Mouse (Mus musculus) embryonic stem cell, embryonic (primary cell): ENCODE measurements at regions not wholly inside any gene's neighbourhood (a gene's known extent, or its start where the extent isn't known, plus 50 kb on each side); places are given as distances from the start of the nearest gene placed in this dataset.

Experiments
- CTCF ChIA-PET, 4 experiments: fragments of 300-600 bp in 2 of 4; fragments of 350-600 bp in 2 of 4; sonication (Branson Sonifier 250); formaldehyde crosslinking; loops; one replicate each; lab custom pipeline; 2022; ENCODE audit warnings: inconsistent platforms in 2 of 4; lab: Charles Lee
- POLR2A ChIA-PET, 4 experiments: fragments of 300-600 bp in 2 of 4; fragments of 350-600 bp in 2 of 4; sonication (Branson Sonifier 250); formaldehyde crosslinking; loops; one replicate each; lab custom pipeline; 2022; ENCODE audit warnings: antibody characterized with exemption in 4 of 4, inconsistent platforms in 1 of 4; lab: Charles Lee

DNA sequence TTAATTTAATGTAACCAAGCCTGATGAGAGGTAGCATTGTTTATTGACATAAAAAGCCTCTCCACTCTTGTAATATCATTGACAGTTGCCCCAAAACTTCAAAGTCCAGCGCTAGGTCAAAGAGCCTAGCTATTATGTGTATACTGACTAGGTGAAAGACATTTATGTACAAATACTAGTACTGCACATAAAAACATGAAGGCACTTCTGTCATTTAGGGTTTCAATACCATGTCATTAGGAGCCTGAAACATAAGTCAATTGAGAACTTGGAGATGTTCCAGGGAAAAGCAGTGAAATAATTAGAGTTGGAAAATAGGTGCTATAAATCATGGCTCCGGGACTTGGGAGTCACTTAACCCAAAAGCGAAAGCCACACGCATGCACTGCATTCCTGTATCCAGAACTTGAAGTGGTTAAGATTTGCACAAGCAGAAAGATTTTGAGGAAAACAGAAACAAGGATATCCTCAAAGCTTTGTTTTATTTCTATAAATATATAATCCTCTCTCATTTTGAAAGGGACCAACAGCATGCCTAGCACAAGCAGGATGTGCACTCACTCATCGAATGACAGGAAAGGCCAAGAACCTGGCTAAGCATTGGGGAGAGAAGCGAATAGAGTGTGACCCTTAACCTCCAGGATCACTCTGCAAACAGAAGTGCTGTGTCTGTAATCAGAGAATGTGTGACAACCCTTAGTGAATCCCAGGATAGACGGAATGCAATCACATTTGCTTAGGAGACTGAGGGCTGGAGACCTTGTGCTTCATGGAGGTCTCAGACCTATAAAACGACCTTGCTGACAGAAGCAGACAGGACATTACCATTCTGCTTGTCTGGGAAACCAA, 176.3 kb upstream of the Crim1 start:
- CTCF ChIA-PET: no interaction called here
- POLR2A ChIA-PET: no interaction called here

DNA sequence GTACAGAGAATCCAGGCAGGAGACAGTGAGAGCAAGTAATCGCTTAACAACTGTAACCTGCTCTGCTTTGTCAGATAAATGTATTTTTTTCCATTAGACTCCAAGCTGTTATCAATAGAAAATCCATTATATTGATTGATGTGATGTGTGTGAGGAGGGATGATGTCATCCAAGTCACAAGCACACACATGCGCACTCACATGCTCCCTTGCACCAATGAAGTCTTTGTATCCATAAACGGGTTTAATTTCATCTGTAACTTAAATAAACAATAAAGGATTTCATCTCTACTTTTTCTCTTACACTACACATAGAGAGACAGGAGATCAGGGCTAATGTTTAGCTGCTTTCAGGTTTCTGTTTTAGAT, 175.7 kb upstream of the Crim1 start:
- ChIA-PET POLR2A (no interaction called here), CTCF (no interaction called here)

DNA sequence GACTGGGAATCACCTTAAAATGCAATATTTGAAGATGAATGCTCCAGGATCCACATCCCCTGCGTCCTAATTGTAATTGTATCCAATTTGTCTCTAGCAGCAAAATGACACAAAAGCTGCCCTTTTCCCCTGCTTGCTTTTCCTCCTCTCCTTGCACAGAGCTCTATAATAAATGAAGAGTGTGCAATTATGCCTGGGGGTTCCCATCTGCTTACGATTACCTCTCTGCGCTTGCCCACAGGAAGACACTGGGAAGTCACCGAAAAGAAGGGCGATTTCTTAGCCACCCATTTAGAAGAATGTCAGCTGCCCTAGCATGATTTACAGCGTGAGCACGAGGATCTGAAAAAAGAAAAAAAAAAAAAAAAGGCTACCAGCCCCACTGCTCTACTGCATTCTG, 174.8 kb upstream of the Crim1 start:
- ChIA-PET CTCF (interaction anchor here in 1 of 4 experiments (0.6 kb wide), 1 partner anchor 27 kb away, joined by 3 read pairs; no protein-coding TSS in a partner anchor), POLR2A (no interaction called here)

DNA sequence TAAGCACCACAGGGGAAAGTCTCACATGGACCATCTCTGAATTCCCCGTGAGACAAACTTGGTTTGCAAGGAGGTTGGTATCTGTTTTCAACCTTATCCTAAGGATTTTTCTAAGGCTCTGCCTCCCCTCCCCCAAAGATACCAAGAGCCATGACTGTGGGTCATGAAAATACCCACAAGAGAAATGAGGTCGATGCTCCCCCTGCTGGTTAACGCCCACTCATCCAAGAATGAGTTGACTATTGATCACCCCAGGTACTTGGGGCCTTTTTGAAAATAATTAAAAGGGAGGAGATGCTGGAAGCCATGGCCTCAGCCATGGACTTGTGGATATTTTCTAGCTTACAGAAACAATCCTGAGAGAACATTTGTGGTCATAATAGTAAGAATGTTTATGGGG, 164.4 kb upstream of the Crim1 start:
- POLR2A ChIA-PET: no interaction called here
- CTCF ChIA-PET: interaction anchor here in 1 of 4 experiments (0.6 kb wide), 1 partner anchor 777 kb away, joined by 3 read pairs; no protein-coding TSS in a partner anchor

DNA sequence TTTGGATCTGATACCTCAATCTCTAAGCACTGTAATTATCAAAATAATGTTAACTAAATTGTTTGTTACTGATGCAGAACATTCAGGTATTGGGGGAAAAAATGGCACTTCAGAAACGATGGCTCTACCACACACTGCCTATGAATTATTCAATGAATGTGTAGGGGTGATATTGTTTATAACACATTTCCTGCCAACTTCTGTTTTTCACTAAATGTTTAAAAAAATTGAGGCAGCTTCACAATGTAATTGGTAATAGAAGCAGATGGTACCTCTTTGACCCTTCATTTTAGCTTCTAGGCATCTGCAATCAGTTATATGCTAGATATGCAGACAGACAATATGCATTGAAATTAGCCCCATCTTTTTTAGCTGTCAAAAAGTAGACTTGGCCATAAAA, 159.7 kb upstream of the Crim1 start:
- POLR2A ChIA-PET: no interaction called here
- CTCF ChIA-PET: no interaction called here

DNA sequence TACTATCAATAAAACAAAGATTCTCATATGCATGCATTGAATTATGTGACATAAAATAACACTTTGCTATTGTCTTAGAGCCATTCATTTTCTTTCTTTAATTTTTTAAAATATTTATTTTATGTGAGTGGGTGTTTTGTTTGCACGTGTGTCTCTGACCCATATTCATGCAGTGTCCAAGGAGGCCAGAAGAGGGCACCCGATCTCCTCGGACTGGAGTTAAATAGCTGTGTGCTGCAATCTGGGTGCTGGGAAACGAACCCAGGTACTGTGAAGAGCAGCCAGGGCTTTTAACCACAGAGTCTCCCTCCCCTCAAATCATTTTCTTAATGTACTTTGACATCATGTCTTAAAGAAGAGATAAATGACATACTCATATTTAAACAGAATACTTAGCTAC, 158.8 kb upstream of the Crim1 start:
- POLR2A ChIA-PET: no interaction called here
- CTCF ChIA-PET: interaction anchor here (0.5 to 1.3 kb wide), 13 partner anchors 8 to 615 kb away, joined by 3 to 8 read pairs (median 4); no protein-coding TSS in a partner anchor

DNA sequence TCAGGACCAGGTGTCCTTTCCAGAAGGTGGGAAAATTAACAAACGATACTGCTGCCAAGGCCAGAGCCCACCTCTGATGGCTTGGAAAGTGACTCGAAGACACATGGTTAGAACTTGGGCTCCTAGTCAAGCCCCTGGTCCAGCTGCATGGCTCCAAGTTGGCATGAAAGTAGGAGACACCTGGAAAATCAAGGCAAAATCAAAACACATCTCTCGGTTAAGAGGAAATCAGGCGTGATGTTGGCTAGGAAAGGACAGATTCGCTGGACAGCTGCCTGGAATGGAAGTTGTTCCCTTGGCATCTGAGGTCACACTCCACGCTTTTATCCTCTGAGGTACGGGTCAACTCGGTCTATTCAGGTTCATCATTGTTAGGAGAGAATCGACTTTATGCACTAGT, 150.3 kb upstream of the Crim1 start:
- POLR2A ChIA-PET: no interaction called here
- CTCF ChIA-PET: interaction anchor here in 1 of 4 experiments (0.5 kb wide), 1 partner anchor 556 kb away, joined by 3 read pairs; no protein-coding TSS in a partner anchor

DNA sequence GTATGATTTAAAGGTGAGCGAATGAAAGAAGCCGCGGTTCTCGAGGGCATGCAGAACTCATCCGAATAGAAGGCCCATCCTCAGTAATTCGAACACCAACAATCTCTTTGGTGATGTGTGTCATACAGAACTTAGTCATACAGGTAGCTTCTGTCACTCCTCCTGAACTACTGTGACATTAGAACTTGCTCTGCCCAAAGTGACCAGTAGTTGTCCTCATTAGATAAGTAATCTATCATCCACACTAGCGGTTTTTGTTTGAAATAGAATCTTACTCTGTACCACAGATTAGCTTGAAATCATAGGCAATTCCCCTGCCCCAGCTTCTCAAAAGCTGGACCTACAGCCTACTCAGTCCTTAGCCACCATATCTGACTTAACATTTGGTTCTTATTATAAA, 149.8 kb upstream of the Crim1 start:
- CTCF ChIA-PET: interaction anchor here in 2 of 4 experiments (0.5 to 0.6 kb wide), 2 partner anchors 113 to 555 kb away, joined by 3 read pairs; no protein-coding TSS in a partner anchor
- POLR2A ChIA-PET: no interaction called here

DNA sequence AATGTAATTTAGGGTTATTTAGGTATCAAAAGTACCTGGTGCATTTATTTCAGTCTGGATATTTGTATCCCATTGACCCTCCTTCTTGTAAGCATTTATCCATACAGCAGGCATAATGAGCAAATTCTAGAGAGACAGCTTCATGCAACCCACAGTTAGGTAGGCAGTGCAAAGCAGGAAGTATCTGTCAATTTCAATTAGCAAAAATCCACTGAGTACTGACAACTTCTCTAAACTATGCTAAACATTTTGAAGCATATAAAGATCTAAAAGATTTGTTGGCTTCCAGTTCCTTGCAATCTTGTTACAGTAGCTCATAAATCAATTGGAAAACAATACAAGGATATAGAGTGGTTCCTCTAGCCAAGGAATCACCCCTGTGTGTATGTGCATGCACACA, 124.2 kb upstream of the Crim1 start:
- ChIA-PET CTCF (no interaction called here), POLR2A (interaction anchor here in 2 of 4 experiments (0.6 to 0.7 kb wide), 2 partner anchors 46 to 125 kb away, joined by 3 to 4 read pairs; no protein-coding TSS in a partner anchor)

DNA sequence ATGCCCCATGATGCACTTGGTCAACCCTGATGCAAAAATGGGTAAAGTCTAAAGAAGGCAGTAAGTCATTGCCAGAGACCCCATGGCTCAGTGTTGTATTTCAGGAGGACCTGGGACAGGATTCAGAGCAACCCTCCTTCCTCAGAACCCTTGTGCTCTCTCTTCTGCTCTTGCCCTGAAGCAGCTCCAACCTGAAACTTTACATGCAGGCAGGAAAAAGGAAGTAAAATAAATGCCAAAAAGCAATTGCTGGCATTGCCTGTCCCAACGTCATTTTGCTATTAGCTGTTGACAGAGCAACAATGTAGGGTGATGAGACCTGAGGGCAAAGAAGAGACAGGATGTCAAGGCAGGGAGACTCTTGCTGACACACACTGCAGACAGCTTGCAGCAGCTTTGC, 121.7 kb upstream of the Crim1 start:
- POLR2A ChIA-PET: no interaction called here
- CTCF ChIA-PET: no interaction called here

DNA sequence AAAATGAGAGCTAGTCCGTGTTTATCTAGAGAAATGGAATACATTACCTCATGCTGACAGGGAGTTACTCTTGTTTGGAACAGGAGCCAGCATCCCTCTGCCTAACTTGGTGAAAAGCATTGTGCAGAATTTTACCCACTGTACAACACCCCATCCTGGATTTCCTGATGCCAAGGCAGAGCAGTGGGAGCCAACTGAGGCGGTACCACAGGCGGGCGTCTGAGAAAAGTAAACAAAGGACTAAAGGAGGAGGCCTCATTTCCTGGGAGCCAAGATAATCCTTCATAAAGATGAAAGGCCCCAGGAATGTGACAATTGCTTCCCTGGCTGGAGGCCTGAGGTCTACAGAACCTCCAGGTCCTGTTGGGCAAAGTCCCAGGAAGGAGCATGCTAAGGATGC, 115.6 kb upstream of the Crim1 start:
- ChIA-PET CTCF (no interaction called here), POLR2A (no interaction called here)

DNA sequence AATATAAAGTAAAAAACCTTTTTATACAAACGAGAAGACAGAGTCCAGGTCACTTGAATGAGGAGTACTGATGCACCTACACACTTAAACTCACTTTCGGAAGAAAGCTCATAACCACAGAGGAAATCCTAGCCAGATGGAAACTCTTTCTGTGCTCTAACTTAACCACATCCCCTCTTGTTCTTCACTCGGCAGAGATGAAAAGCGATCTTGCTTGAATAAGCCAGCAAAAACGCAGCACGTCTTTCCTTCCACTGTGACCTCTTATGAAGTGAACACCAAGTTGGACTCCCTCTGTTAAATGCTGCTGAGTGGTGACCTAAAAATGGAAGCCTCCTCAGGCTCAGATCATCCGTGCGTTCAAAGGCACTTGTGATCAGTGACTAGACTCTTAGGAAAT, 113.1 kb upstream of the Crim1 start:
- POLR2A ChIA-PET: no interaction called here
- CTCF ChIA-PET: interaction anchor here in 1 of 4 experiments (0.8 kb wide), 1 partner anchor 505 kb away, joined by 4 read pairs; no protein-coding TSS in a partner anchor

DNA sequence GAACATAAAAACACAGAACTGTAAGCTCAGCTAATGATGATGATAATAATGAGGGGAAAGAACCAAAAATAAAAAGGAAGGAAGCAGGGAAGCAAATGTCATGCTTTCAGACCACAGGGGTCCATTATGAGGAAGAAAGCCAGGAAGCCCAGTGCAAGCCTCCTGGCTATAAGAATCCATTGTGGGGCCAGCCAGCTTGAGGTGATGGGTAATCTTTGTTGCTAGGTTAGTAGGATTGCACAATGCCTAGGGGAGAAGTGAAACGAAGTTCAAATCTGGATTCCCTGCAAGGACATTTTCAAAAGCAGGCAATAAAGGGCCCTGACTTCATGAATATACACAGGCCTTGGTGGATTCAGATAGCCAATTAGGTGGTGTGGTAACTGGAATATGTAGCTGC, 102.3 kb upstream of the Crim1 start:
- POLR2A ChIA-PET: no interaction called here
- CTCF ChIA-PET: no interaction called here

DNA sequence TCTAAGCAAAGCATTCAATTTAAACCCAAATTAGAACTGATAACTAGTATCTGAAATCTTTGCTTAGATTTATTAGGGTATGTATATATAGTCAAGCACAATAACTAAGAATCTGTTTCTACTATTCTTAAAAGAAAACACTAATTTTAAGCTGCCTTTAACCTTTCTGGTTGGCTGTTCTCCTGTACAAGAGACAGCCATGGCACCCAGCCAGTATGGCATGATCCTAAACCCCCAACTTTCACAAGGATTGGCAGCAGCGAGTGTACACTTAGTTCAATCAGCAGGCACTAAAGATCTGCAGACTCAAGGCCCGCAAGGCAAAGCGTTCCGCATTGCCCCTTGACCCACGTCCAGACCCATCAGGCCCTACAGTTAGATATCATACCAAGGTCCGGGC, 91.3 kb upstream of the Crim1 start:
- CTCF ChIA-PET: interaction anchor here in 1 of 4 experiments (0.9 kb wide), 1 partner anchor 45 kb away, joined by 3 read pairs; no protein-coding TSS in a partner anchor
- POLR2A ChIA-PET: no interaction called here

DNA sequence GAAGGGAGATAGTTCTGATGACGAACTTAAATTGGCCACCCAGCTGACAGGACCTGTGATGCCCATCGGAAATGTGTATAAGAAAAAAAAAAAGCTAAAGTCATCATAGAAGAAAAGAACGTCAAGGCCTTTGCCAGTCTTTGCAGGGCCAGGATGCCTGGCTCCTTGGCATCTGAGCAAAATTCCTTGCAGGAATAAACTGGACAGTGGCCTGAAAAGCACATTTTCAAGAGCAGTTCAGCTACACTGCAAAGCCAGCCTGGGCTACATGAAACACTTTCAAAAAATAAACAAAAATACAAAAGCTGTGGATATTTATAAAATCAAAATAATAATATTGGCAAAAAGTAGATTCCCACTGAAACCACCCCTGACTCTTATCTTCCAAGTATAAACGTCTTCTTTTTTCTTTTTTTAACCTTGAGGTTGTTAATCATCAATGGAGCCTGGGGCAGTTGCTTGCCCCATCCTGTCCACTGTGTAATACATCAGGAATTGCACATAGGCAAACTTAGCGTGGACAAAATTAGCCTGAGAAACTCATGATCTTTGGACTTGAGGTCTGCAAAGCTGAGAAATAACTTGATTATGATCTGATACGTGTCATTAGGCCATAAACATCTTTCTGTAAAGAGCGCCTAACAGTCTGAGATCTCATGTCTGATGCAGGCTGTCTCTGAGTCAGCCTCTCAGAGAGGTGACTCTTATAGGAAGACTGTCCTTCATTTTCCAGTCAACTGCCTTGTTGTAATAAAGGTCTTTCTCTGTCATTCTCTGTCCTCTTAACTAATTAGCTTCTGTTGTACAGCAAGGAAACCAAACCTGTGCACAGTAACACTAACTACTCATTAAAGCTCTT, 90.5 kb upstream of the Crim1 start:
- ChIA-PET POLR2A (interaction anchor here in 1 of 4 experiments (1.0 kb wide), 1 partner anchor 21 kb away, joined by 3 read pairs; no protein-coding TSS in a partner anchor), CTCF (no interaction called here)

DNA sequence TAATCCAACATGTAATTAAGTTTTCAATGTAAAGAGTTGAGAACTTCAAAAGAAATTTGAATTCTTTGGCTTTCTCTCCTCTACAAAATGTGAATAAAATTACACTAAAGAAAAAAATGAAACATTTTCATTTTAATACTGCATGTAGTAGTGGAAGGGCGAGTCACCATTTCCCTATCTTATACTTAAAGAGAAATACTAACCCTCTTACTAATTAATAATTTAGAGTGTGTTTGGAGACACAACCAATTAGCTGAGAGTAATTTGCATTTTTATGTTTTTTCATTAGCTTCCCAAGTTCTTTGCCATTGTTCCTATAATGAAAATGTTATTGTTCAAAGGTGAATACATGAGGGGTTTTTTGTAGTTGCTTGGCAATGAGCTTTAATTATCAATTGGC, 67.9 kb upstream of the Crim1 start:
- POLR2A ChIA-PET: no interaction called here
- CTCF ChIA-PET: no interaction called here

DNA sequence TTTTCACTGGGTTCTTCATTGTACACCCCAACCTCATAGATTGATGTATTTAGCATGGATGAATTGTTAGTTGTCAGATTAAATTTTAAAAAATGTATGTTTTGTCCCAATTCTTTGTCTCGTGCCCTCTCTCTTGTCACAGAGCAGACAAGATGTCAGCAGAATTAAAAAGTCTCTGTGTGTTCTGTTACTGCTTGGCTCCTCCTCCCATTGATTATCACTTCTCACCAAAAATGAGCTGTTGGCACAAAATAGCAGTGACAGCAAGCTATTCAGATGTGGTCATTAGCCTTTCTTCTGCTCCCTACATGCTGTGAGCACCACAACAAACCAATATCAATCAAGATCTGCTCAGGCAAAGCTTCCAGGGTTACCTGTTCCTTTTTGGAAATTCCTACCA, 62.1 kb upstream of the Crim1 start:
- POLR2A ChIA-PET: no interaction called here
- CTCF ChIA-PET: no interaction called here

DNA sequence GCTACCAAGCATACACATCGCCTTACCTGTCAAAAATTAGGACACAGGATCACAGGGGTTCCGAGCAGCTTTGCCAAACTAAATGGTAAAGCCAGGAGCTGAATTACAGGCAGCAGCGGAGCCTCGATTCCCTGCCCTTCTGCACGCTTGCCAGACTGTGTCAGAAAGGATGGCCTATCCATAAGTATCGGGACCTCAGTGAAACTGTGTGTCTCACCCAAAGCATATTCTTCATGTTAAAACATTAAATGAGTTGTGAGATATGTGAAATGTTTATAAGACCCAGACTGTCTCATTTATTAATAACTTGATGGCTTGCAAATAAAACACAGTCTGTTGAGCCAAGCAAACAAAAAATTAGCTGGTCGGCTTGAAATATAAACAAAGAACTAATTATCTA, 59.4 kb upstream of the Crim1 start:
- CTCF ChIA-PET: no interaction called here
- POLR2A ChIA-PET: no interaction called here

DNA sequence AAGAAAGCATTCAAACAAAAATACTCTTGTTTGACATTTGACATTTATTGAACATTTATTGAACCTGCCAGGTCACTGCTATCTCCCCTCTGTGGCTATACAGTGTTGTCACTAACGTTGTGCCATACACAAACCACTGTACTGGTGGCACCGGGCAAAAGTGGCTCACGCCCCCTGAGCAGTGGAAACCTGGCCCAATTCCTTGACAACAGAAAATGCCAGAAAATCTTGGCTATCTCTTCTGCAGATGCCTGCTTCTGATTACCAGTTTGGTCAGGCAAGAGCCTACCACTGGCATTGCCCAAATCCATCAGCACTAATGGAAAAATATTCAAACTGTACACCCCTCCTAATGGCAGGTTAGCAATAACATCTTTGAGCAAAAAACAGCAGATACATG, 58.9 kb upstream of the Crim1 start:
- CTCF ChIA-PET: no interaction called here
- POLR2A ChIA-PET: no interaction called here

DNA sequence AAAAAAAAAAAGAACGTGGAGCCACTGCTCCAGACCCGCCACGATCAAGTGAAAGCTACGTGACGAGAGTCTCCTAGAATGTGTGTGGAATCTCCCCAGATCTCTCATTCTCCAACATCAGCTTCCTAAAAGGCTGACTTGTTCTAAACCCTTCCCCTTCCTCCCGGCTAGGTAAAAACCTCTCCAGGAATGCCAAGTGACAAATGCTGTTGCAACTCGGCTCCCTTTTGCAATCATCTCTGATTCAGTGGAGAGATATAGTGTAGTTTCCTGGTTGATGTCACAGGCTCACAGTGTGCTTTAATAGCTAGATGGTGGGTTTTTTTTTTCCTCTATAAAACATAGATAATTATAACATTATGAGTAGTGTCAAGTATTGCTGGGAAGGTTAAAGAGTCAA, 57.6 kb upstream of the Crim1 start:
- ChIA-PET POLR2A (no interaction called here), CTCF (no interaction called here)
